Mouse (Mus musculus): ENCODE measurements at regions not wholly inside any gene's neighbourhood (a gene's known extent, or its start where the extent isn't known, plus 50 kb on each side); places are given as distances from the start of the nearest gene placed in this dataset.

- DNase-seq (ENCODE audit: low spot score), result no peak
These were observed 349.9 kb downstream of the Nr2f2 start for GRCm38 (mm10) chr7:70016611-70017010.

- no peak for DNase-seq (ENCODE audit: low spot score)
These were observed 363.1 kb downstream of the Nr2f2 start for GRCm38 (mm10) chr7:70003200-70003986.

- DNase-seq (ENCODE audit: low spot score), result no peak
These were observed 367.8 kb downstream of the Nr2f2 start for GRCm38 (mm10) chr7:69998756-69999155.

- no peak for DNase-seq (ENCODE audit: low spot score)
These were observed 371.8 kb downstream of the Nr2f2 start for GRCm38 (mm10) chr7:69994540-69995303.

GRCm38 (mm10) chr7:69992383-69993327 is 373.9 kb downstream of the Nr2f2 start:
- no peak for DNase-seq (ENCODE audit: low spot score)

- no peak for DNase-seq (ENCODE audit: low spot score)
These were observed 374.6 kb downstream of the Nr2f2 start for GRCm38 (mm10) chr7:69991982-69992381.

- DNase-seq (ENCODE audit: low spot score), result no peak
These were observed 377.8 kb downstream of the Nr2f2 start for GRCm38 (mm10) chr7:69988704-69989103.

- no peak for DNase-seq (ENCODE audit: low spot score)
These were observed 385.2 kb downstream of the Nr2f2 start for GRCm38 (mm10) chr7:69981301-69981700.

- no peak for DNase-seq (ENCODE audit: low spot score)
These were observed 390.2 kb downstream of the Nr2f2 start for GRCm38 (mm10) chr7:69976369-69976768.

- no peak for DNase-seq (ENCODE audit: low spot score)
These were observed 402.5 kb downstream of the Nr2f2 start for GRCm38 (mm10) chr7:69964002-69964401.

GRCm38 (mm10) chr7:69950221-69950670 is 416.3 kb downstream of the Nr2f2 start:
- DNase-seq (ENCODE audit: low spot score), result no peak

GRCm38 (mm10) chr7:69949647-69950121 is 416.9 kb downstream of the Nr2f2 start:
- DNase-seq (ENCODE audit: low spot score), result peak; percentile 1

GRCm38 (mm10) chr7:69946396-69946795 is 420.1 kb downstream of the Nr2f2 start:
- DNase-seq (ENCODE audit: low spot score), result no peak

GRCm38 (mm10) chr7:69941881-69942280 is 424.7 kb downstream of the Nr2f2 start:
- no peak for DNase-seq (ENCODE audit: low spot score)

- DNase-seq (ENCODE audit: low spot score), result no peak
These were observed 441.3 kb downstream of the Nr2f2 start for GRCm38 (mm10) chr7:69925261-69925660.

GRCm38 (mm10) chr7:69924551-69924950 is 442.0 kb downstream of the Nr2f2 start:
- no peak for DNase-seq (ENCODE audit: low spot score)

- DNase-seq (ENCODE audit: low spot score), result no peak
These were observed 454.8 kb downstream of the Nr2f2 start for GRCm38 (mm10) chr7:69911760-69912159.

GRCm38 (mm10) chr7:69890503-69891061 is 476.0 kb downstream of the Nr2f2 start:
- no peak for DNase-seq (ENCODE audit: low spot score)

GRCm38 (mm10) chr7:69888251-69888650 is 478.3 kb downstream of the Nr2f2 start:
- DNase-seq (ENCODE audit: low spot score), result no peak

GRCm38 (mm10) chr7:69877031-69877430 is 489.5 kb downstream of the Nr2f2 start:
- DNase-seq (ENCODE audit: low spot score), result no peak

GRCm38 (mm10) chr7:69865801-69866200 is 500.7 kb downstream of the Nr2f2 start:
- no peak for DNase-seq (ENCODE audit: low spot score)
